Mouse (Mus musculus) adrenal gland, postnatal 36 days (tissue): Measurements from ENCODE around the gene Fbxl21. TPM values are rescaled to one million over a fixed set of nuclear protein-coding genes. Genes with fewer than 3 reads are reported as not detected.

ENCODE experiments used
- DNase-seq, 2 experiments: peaks; one replicate each; pipeline ENCODE4 v3.0.0; 2021; ENCODE audit warnings: mixed read lengths in 1 of 2
- long read RNA-seq, 2 experiments: library from polyadenylated mRNA; stranded (forward); transcript quantifications; one replicate each; pipeline ENCODE4 v2.0.0; 2021; ENCODE audit warnings: borderline sequencing depth in 2 of 2
- total RNA-seq, 2 experiments: library from RNA; stranded (reverse); gene quantifications; 2 replicates each; pipeline ENCODE4 v1.2.3; 2021

Fbxl21 gene
- 1 to 10 TPM; 2.0 to 5.5 TPM for total RNA-seq
- long read RNA-seq, experiment 1, partial matches to known transcripts = 0 of 3 reads
- long read RNA-seq, experiment 1, other reads (novel, unspliced or antisense) = 0 of 3 reads
- long read RNA-seq, experiment 2, partial matches to known transcripts = 0 of 1 reads
- long read RNA-seq, experiment 2, other reads (novel, unspliced or antisense) = 0 of 1 reads

DNA sequence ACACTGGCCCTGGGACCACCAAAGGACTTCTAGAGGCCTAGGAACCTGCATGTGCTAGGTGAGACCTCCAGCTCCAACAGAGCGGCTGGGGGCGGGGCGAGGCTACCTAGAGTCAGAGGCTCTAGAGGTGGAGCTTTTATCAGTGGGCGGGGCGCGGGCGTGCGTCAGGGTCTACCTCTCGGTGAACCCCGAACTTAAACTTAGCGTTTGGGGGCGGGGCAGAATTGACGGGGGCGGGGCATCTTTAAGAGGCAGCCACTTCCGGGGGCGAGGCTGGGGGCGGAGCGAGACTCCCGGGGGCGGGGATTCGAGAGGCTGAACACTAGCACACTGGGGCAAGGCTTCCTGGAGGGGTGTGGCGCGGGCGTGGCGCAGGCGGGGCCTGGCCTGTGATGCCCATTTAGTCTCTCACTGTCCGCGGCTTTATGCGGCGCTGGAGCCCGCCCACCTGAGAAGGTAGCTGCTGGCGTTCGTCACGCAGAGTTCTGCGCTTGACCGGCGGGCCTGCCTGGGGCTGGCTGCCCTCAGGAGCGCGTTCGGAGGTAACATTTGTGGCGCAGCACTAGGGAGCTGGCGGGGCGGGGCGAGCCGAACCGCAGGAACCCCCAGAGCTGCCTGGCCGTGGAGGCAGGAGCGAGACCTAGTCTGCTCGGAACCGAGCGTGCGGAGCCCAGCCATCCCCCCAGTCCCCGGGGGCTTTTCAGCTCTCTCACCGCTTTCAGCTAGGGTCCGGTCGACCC, at the start of gene Fbxl21:
Gene Fbxl21 (plus strand): TSS at position 392 of the 740 bp plus-strand sequence.
- DNase-seq = peak; percentile 96 to 98

DNA sequence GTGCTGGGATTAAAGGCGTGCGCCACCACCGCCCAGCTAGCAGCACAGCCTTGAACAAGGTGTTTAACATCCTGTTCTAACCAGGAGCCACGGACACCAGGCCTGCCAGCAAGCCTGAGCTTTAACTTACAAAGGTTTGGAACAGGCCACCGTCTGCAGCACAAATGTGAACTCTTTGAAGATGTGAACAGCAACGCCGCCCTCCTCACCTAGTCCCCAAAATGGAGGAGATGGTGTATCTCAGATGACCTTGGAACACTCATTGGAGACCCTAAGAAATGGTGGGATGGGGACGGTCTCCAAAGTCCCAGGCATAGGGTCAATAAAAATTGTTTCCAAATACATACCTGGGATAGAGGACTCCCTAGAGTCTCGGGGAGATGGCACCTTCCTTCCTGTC, 49.6 kb upstream of the Fbxl21 start:
- no peak for DNase-seq

GRCm38 (mm10) chr13:56475363-56475762, 46.9 kb upstream of the Fbxl21 start:
- DNase-seq = peak; percentile 45 to 54

DNA sequence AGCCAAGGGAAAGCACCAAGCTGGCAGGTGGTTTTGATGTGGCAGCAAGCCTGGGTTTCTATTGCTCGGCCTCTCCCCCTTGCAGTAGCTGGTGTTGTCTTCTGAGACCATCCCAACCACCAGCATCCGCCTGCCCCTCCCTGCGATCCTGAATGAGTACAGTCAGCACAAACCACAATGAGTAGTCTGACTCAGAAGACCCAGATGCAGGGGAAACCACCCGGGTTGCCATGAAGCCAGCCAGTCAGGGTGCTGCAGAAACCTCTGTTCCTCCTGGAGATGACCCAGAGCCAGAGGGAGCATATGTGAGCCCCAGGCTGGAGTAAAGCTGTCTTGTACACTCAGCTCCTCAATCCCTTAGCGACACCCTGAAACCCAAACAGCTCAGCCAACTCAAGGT, 45.5 kb upstream of the Fbxl21 start:
- no peak for DNase-seq

DNA sequence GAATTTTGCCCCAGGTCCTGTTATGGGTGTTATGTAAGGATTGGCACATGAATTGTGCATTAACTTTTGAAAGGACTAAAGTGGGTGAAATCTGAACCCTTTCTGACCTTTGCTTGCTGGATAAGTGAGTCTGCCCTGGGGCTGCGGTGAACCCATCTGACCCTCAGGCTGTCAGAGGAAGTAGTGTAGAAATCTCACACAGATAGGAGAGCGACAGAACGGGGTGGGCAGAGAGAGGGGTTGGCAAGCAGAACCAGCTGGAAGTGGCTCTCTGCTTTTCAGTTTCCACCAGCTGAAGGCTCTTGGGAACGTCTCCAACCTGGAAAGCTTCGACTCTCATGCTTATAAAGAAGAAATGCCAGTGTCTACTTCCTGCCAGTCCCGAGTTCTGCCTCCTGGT, 45.0 kb upstream of the Fbxl21 start:
- peak in 1 of 2 experiments; percentile 10 for DNase-seq

DNA sequence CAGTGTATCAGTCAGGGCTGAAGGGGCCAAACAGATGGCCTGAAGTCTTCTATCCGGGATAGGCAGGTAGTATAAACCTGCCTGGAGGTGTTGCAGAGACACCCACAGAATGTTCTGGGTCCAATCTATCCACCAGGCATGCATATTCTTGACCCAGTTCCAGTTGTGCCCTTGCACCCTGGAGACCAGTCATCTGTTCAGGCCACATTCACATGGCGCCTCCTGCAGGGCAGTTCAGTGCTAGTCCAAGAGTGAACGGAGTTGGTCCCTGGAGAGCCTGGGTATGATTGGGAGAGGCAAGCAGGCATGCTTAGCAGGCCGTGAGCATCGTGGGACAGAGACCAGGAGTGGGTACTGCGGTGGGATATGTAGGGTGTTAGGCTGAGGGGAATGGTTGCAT, 44.2 kb upstream of the Fbxl21 start:
- no peak for DNase-seq

DNA sequence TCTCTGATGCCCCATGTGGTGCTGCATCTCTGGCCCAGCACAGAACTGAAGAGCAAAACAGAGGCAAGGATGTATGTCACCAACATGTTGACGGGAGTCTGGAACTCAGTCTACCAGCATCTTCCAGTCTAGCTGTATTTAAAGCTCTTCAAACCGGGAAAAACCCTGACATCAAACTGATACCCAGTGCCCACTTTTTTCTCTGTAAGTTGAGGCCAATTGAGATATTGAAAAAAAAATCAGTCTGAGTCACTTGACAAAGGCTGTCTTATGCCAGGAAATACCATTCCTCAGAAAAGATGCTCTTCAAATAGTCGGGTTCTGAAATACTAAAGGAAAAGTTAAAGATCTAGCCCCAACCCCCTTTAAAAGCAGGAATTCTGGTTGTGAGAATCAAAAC, 40.1 kb upstream of the Fbxl21 start, which contains the start of gene Il9:
Gene Il9 (minus strand): TSS at position 101 of the 400 bp plus-strand sequence.
- DNase-seq = no peak

- no peak for DNase-seq
Observed at GRCm38 (mm10) chr13:56488012-56488411, 34.3 kb upstream of the Fbxl21 start.

GRCm38 (mm10) chr13:56494440-56494839, 27.8 kb upstream of the Fbxl21 start:
- DNase-seq = peak; percentile 20 to 43

DNA sequence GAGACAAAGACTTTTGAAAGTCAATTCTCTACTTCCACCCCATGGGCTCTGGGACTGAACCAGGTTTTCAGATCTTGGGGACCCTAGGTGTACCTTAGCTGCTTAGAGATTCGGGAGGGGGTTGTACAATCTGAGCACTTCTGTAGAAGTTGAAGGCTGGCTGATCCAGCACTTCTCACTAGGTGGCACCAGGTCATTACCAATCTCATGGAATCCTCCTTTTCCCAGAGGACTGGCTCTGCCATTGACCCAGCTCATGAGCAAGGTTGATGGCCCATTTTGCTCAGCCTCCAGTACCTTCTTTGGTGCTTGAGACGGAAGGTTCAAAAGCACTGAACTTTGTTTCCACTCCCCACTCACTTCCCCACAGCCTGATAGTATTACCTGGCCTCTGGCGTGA, 22.1 kb upstream of the Fbxl21 start:
- no peak for DNase-seq

GRCm38 (mm10) chr13:56500636-56501035, 21.6 kb upstream of the Fbxl21 start:
- no peak for DNase-seq

- DNase-seq = no peak
Observed at GRCm38 (mm10) chr13:56501866-56502420, 20.3 kb upstream of the Fbxl21 start.

GRCm38 (mm10) chr13:56506871-56507496, 15.3 kb upstream of the Fbxl21 start:
- no peak for DNase-seq

DNA sequence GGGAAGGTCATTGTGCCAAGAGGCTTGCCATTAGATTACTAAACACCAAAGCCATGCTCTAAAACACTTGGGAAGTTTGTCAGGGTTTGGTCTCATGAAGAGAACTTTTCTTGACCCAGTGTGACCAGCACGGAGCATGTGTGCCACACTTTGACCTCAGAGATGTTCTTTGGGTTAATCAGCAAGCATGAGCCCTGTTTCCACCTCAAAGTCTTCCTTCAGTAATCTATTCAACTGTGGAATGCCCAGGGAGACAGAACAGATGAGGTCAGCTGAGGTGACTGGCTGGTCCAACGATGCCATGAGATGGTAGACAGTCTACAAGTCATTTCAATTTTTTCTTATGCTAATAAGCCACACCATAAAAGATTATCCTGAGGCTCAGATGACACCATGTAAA, 12.5 kb upstream of the Fbxl21 start:
- DNase-seq = no peak

- DNase-seq = no peak
Observed at GRCm38 (mm10) chr13:56513595-56513994, 8.7 kb upstream of the Fbxl21 start.

DNA sequence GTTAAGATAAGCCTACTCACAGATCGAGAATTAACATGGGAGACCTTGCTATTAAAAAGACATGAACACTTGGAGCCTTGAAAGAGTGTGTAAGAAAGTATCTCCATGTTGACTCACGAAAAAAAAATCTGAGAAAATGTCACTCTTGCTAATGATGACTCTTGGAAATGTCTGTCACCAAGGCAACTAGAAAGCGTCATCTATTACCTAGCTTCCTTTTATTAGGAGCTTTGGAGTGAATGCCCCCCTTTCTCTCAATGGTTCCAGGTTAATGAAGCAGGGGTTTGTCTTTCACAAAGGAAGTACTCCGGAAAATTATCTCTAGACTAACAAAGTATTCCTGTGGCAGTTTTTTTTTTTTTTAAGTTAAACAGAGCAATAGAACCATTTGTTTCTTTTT, 6.0 kb upstream of the Fbxl21 start:
- no peak for DNase-seq

- no peak for DNase-seq
Observed at GRCm38 (mm10) chr13:56516816-56517215, 5.5 kb upstream of the Fbxl21 start.

DNA sequence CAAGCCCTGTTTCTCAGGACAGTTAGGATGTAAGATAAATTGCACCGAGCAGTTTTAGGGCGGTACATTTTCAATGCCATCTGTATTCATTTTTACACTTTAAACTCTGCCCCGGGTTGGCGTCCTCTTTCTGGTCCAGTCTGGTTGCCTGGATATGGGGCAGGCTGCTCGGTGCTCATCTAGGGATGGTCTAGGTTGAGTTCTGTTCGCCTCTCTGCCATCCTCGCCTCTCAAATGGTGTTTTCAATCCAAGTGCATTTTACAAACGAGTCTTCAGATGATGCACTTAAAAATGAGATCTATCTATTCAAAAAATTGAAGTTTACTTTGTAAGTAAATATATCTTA, 522 bp downstream of the Fbxl21 start:
- DNase-seq = no peak

DNA sequence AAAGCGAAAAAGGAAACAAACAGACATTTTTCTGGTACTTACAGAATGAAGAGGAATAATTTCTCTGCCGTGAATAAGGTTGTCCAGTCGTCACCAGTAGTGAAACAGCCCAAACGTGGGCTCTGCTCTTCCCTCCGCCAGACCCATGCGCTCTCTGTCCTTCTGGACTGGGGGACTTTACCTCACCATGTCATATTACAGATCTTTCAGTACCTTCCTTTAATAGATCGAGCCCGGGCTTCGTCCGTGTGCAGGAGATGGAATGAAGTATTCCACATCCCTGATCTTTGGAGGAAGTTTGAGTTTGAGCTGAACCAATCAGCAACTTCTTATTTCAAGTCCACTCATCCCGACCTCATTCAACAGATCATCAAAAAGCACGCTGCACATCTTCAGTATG, 4.6 kb downstream of the Fbxl21 start:
- no peak for DNase-seq

GRCm38 (mm10) chr13:56527846-56528245, 5.6 kb downstream of the Fbxl21 start:
- DNase-seq = no peak

- no peak for DNase-seq
Observed at GRCm38 (mm10) chr13:56528281-56528680, 6.0 kb downstream of the Fbxl21 start.

DNA sequence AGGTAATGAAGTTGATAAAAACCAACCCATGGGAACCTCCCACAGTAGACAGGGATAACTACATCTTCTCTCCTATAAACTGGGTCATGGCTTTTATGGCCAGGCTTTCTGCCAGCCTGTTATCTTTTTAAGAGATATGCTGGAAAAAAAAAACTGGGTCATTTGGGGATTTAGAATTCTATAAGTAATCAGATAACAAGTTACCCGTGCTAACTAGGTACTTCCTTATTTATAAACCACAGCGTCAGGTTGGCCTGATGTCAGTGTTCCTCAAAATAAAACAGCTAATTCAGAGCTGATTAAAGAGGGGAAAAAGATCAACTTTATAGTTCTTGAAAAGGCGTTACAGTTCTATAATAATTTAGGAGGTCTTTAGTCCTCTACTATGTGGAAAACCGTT, 6.8 kb downstream of the Fbxl21 start:
- DNase-seq = no peak

DNA sequence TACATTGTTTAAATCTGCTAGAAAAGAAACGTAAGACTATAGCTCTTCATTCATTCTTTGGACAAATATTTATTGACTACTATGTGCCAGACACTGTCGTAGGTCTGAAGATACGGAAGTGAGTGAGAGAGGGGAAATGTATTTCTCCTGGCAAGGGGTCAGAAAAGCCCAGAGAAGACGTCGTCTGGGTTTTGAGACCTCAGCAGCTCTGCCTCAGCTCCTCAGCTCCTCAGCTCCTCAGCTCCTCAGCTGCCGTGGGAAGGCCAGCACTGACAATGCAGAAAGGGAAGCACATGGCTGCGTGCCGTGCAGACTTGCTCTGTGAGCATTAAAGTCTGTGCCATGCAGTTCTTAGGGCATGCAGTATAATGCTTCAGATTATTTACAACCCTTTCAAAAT, 7.4 kb downstream of the Fbxl21 start:
- no peak for DNase-seq
